ENCODE assay signal across 19 mouse cellular contexts in genomic region chr1:89586991-89587683, GRCm38 (mm10).
A peak's percentile ranks its signal among the peaks of the same experiment; 100 is the strongest.
DNase-seq lines count a peak whose midpoint lies in the region; ATAC-seq and TF ChIP-seq lines count a peak whose summit lies in the region.
"Had no signal": no experiment of that assay in that cellular context is flagged by ENCODE, and none has a peak within 500 bp of the region (broad histone marks: within the 10 kb centered on the region; RNA-seq: fewer than 3 reads in every experiment).

No protein-coding gene starts in this region.

- peak; percentile 33; the same call in 1 of the 2 replicates for ATAC-seq in heart, embryonic 16.5 days (replicated peaks; ENCODE audit: extremely low read depth, insufficient read depth, low FRiP score)
- no peak for ATAC-seq in midbrain, postnatal 0 days (ENCODE audit: low FRiP score)
- no peak; the same call in 1 of the 2 replicates for ATAC-seq in hindbrain, embryonic 13.5 days (ENCODE audit: low FRiP score)
- ATAC-seq: forebrain, embryonic 16.5 days; inflammation-experienced regulatory T-cells, adult 6 months had no signal

- H3K4me1 ChIP-seq in cerebellum, adult 2 months (ENCODE audit: control insufficient read depth, insufficient read depth, low read length) = peaks cover 43% of the 10 kb centered on the region
- peaks cover 24% of the 10 kb centered on the region for H3K4me1 ChIP-seq in heart, embryonic 16.5 days (ENCODE audit: control insufficient read depth, insufficient read depth, low read length)
- H3K4me1 ChIP-seq in midbrain, embryonic 10.5 days = peaks cover 56% of the 10 kb centered on the region
- peaks cover 23% of the 10 kb centered on the region for H3K4me1 ChIP-seq in midbrain, postnatal 0 days (ENCODE audit: insufficient read depth, low read length)
- H3K4me1 ChIP-seq in hindbrain, embryonic 13.5 days (replicated peaks) = peaks cover 66% of the 10 kb centered on the region
- H3K4me1 ChIP-seq: stomach, embryonic 15.5 days had no signal

- TF ChIP-seq CTCF in cerebellum, adult 2 months (IDR thresholded peaks at IDR 0.05; ENCODE audit: borderline replicate concordance, insufficient read depth, low read depth, low read length) = no peak
- no peak for TF ChIP-seq CTCF in midbrain, postnatal 0 days (IDR thresholded peaks at IDR 0.05)

- H3K4me2 ChIP-seq in heart, embryonic 16.5 days (ENCODE audit: low read depth, low read length) = peak overlapping the region; percentile 33
- H3K4me2 ChIP-seq in midbrain, postnatal 0 days (ENCODE audit: low read depth, low read length, poor library complexity, severe bottlenecking) = no peak overlapping the region
- H3K4me2 ChIP-seq in hindbrain, embryonic 13.5 days = peak overlapping the region; percentile 15; the same call in 1 of the 2 replicates
- H3K4me2 ChIP-seq: kidney, embryonic 15.5 days; limb, embryonic 15.5 days; stomach, embryonic 15.5 days had no signal

- H3K9ac ChIP-seq in heart, embryonic 16.5 days (ENCODE audit: low read length) = no peak overlapping the region; the same call in 1 of the 2 replicates
- H3K9ac ChIP-seq in midbrain, postnatal 0 days (replicated peaks; ENCODE audit: low read length, poor library complexity, severe bottlenecking) = no peak overlapping the region
- no peak overlapping the region for H3K9ac ChIP-seq in hindbrain, embryonic 13.5 days
- H3K9ac ChIP-seq: kidney, embryonic 15.5 days; limb, embryonic 15.5 days; stomach, embryonic 15.5 days had no signal

- H3K27ac ChIP-seq in cerebellum, adult 2 months (ENCODE audit: insufficient read depth, low read length) = peak overlapping the region; percentile 75
- peak overlapping the region; percentile 38 for H3K27ac ChIP-seq in heart, embryonic 16.5 days (ENCODE audit: low read length)
- peak overlapping the region; percentile 52 for H3K27ac ChIP-seq in midbrain, embryonic 10.5 days (replicated peaks)
- no peak overlapping the region for H3K27ac ChIP-seq in midbrain, postnatal 0 days (ENCODE audit: low read depth, low read length)
- peak overlapping the region; percentile 35; the same call in 1 of the 2 replicates for H3K27ac ChIP-seq in hindbrain, embryonic 13.5 days
- H3K27ac ChIP-seq: kidney, embryonic 15.5 days; limb, embryonic 15.5 days; stomach, embryonic 15.5 days had no signal

- no peaks in the 10 kb centered on the region for H3K27me3 ChIP-seq in cerebellum, adult 2 months (ENCODE audit: control insufficient read depth, insufficient read depth, low read length)
- no peaks in the 10 kb centered on the region; the same call in 1 of the 2 replicates for H3K27me3 ChIP-seq in heart, embryonic 16.5 days (ENCODE audit: control insufficient read depth, insufficient read depth, low read length)
- H3K27me3 ChIP-seq in midbrain, embryonic 10.5 days (ENCODE audit: low read depth, poor library complexity, severe bottlenecking) = peaks cover 12% of the 10 kb centered on the region
- no peaks in the 10 kb centered on the region for H3K27me3 ChIP-seq in midbrain, postnatal 0 days (ENCODE audit: insufficient read depth, low read length)
- H3K27me3 ChIP-seq in hindbrain, embryonic 13.5 days = no peaks in the 10 kb centered on the region
- H3K27me3 ChIP-seq: CH12.LX; stomach, embryonic 15.5 days had no signal

- intact Hi-C loops in heart, postnatal 25 days (cut with DNase I) = no loop called here

- no peak for DNase-seq in cerebellum, adult 2 months
- no peak for DNase-seq in cerebellum, postnatal 14 days
- no peak for DNase-seq in heart, postnatal 25 days (ENCODE audit: low spot score)
- peak; percentile 13 for DNase-seq in midbrain, embryonic 10.5 days (ENCODE audit: low spot score)
- no peak for DNase-seq in midbrain, postnatal 0 days (ENCODE audit: low spot score)
- no peak for DNase-seq in urinary bladder, postnatal 10 days (ENCODE audit: low spot score)
- DNase-seq: cerebellum, adult 11-12 months; gastrocnemius, postnatal 14 days; thymus, postnatal 4 days had no signal

- peaks cover under 1% of the 10 kb centered on the region; the same call in 1 of the 2 replicates for H3K36me3 ChIP-seq in heart, embryonic 16.5 days (ENCODE audit: control insufficient read depth, insufficient read depth)
- H3K36me3 ChIP-seq in midbrain, embryonic 10.5 days = peaks cover 31% of the 10 kb centered on the region
- peaks cover 3% of the 10 kb centered on the region; the same call in 1 of the 2 replicates for H3K36me3 ChIP-seq in midbrain, postnatal 0 days (ENCODE audit: insufficient read depth, low read length)
- H3K36me3 ChIP-seq in hindbrain, embryonic 13.5 days = peaks cover 15% of the 10 kb centered on the region
- H3K36me3 ChIP-seq: stomach, embryonic 15.5 days had no signal

- no peak for TF ChIP-seq POLR2A in cerebellum, adult 2 months (IDR thresholded peaks at IDR 0.05; ENCODE audit: borderline replicate concordance, insufficient read depth, low read length)

- H3K4me3 ChIP-seq in cerebellum, adult 2 months (replicated peaks; ENCODE audit: insufficient read depth, low read depth, low read length) = no peak overlapping the region
- H3K4me3 ChIP-seq in heart, embryonic 16.5 days (ENCODE audit: low read length) = no peak overlapping the region
- H3K4me3 ChIP-seq in midbrain, embryonic 10.5 days = no peak overlapping the region
- no peak overlapping the region for H3K4me3 ChIP-seq in midbrain, postnatal 0 days (ENCODE audit: low read depth, low read length)
- no peak overlapping the region for H3K4me3 ChIP-seq in hindbrain, embryonic 13.5 days
- H3K4me3 ChIP-seq: erythroblast, embryonic 14.5 days; kidney, embryonic 15.5 days; limb, embryonic 15.5 days; myocyte; stomach, embryonic 15.5 days had no signal

- WGBS in cerebellum, adult 2 months = 63% methylated on average over 14 of the region's 14 CpGs
- 28% methylated on average over 14 of the region's 14 CpGs for WGBS in heart, embryonic 16.5 days
- WGBS in midbrain, embryonic 10.5 days = 59% methylated on average over 14 of the region's 14 CpGs
- WGBS in midbrain, postnatal 0 days = 43% methylated on average over 14 of the region's 14 CpGs
- 44% methylated on average over 14 of the region's 14 CpGs for WGBS in hindbrain, embryonic 13.5 days

- peaks cover 7% of the 10 kb centered on the region for H3K9me3 ChIP-seq in heart, embryonic 16.5 days (replicated peaks; ENCODE audit: control insufficient read depth, low read length)
- peaks cover 11% of the 10 kb centered on the region; the same call in 1 of the 2 replicates for H3K9me3 ChIP-seq in midbrain, embryonic 10.5 days (replicated peaks)
- H3K9me3 ChIP-seq in midbrain, postnatal 0 days (ENCODE audit: low read length) = no peaks in the 10 kb centered on the region
- peaks cover 3% of the 10 kb centered on the region; the same call in 1 of the 2 replicates for H3K9me3 ChIP-seq in hindbrain, embryonic 13.5 days
- H3K9me3 ChIP-seq: kidney, embryonic 15.5 days; limb, embryonic 15.5 days; stomach, embryonic 15.5 days had no signal
